Mouse (Mus musculus) midbrain, embryonic 16.5 days (tissue): Measurements from ENCODE around the gene Il17re. TPM values are rescaled to one million over a fixed set of nuclear protein-coding genes. Genes with fewer than 3 reads are reported as not detected.

Experiments used
- ATAC-seq: fragments of 200-750 bp; cut with Nextera tagmentation; 2 replicates; pipeline ENCODE4 v1.8.0; 2017; ENCODE audit warnings: moderate TSS enrichment
- H3K27ac ChIP-seq: fragments of 300-500 bp; sonication (generic); 2 replicates; pipeline ENCODE4 v1.5.1; 2014; ENCODE audit warnings: mild to moderate bottlenecking, low read length, mixed read lengths
- H3K27me3 ChIP-seq: fragments of 300-500 bp; sonication (generic); 2 replicates; pipeline ENCODE4 v1.6.1; 2014; ENCODE audit warnings: low read depth, low read length, mixed read lengths; ENCODE audit not compliant: control insufficient read depth, insufficient read depth
- H3K36me3 ChIP-seq: fragments of 300-500 bp; sonication (generic); 2 replicates; pipeline ENCODE4 v1.6.1; 2014; ENCODE audit warnings: mild to moderate bottlenecking, low read length, moderate library complexity, mixed read lengths; ENCODE audit not compliant: control insufficient read depth, insufficient read depth
- H3K4me1 ChIP-seq: fragments of 300-500 bp; sonication (generic); 2 replicates; pipeline ENCODE4 v1.6.1; 2014; ENCODE audit warnings: mild to moderate bottlenecking, low read length, mixed read lengths; ENCODE audit not compliant: control insufficient read depth, insufficient read depth
- H3K4me2 ChIP-seq: fragments of 300-500 bp; sonication (generic); 2 replicates; pipeline ENCODE4 v1.6.1; 2014; ENCODE audit warnings: mild to moderate bottlenecking, low read length, mixed read lengths
- H3K4me3 ChIP-seq: fragments of 300-500 bp; sonication (generic); 2 replicates; pipeline ENCODE4 v1.5.1; 2014; ENCODE audit warnings: low read depth, mild to moderate bottlenecking, low read length, moderate library complexity, mixed read lengths
- H3K9ac ChIP-seq: fragments of 300-500 bp; sonication (generic); 2 replicates; pipeline ENCODE4 v1.6.1; 2014; ENCODE audit warnings: low read depth, low read length, mixed read lengths
- H3K9me3 ChIP-seq: fragments of 300-500 bp; sonication (generic); replicated peaks from 2 replicates; pipeline ENCODE4 v1.6.1; 2014; ENCODE audit warnings: mild to moderate bottlenecking, low read length, mixed read lengths; ENCODE audit not compliant: control insufficient read depth, poor library complexity, severe bottlenecking
- WGBS: fragments of 180-500 bp; shearing (Covaris S2); extraction: QIAGEN DNeasy Blood & Tissue Kit; methylation state at CpG from one replicate; pipeline ENCODE4 v1.1.7; 2014; 5-methylcytosine and 5-hydroxymethylcytosine counted together
- polyA plus RNA-seq: library from polyadenylated mRNA; unstranded; fragments of >200 nt; fragmentation: Nextera tagmentation; extraction: Ambion mirVana; gene quantifications from 2 replicates; pipeline ENCODE4 v1.2.1, GENCODE M21; 2015

The Il17re gene
- polyA plus RNA-seq, 1 experiment from 2014 or later = 0.16 TPM

DNA sequence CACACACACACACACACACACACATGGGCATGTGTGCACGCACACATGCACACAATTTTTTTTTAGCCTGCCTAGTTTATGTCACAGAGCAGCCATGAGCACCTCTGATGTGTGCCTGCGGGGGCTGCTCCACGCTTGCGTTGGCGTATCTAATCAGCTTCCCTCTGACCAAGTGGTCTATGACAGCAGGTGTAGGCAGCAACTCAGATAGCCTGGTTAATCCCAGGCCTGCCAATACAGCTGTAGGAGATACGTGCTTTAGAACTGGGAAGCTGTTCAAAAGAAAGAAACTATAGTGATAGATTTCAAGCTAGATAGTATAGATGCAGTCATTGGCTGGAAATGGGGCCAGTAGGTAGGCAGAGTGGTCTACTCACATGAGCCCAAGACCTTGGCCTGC, 15.4 kb downstream of the Il17re start:
- Histone ChIP-seq H3K27me3 (peaks cover 16% of the 10 kb centered on the region), H3K4me2 (no peak overlapping the region), H3K27ac (no peak overlapping the region), H3K4me1 (peaks cover 7% of the 10 kb centered on the region; the same call in 1 of the 2 replicates), H3K36me3 (no peaks in the 10 kb centered on the region), H3K4me3 (no peak overlapping the region), H3K9ac (no peak overlapping the region), H3K9me3 (no peaks in the 10 kb centered on the region)
- ATAC-seq = no peak
- WGBS = 80% methylated on average over 6 of the region's 6 CpGs

DNA sequence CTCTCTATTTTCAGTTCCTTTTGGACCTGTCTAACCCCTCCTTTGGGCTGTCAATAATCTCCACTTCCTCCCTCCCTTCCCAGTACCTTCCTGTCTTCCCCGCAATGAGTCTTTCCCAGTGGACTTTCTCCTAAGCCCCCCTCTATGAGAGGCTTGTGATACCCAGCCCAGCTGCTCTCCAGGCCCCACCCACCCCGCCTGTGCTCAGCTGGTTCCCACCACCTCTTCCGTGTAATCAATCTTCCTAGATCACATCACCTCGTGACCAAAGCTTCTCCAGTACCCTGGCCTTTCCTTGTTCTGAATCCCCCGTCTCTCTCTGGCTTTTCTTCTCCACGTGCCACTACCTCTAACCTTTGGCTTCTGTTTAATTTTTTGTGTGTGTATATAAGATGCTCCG, 19.1 kb downstream of the Il17re start:
- 61% methylated on average over 7 of the region's 7 CpGs for WGBS
- Histone ChIP-seq H3K9ac (no peak overlapping the region), H3K27me3 (no peaks in the 10 kb centered on the region; the same call in 1 of the 2 replicates), H3K4me2 (no peak overlapping the region), H3K4me1 (peaks cover 6% of the 10 kb centered on the region; the same call in 1 of the 2 replicates), H3K4me3 (no peak overlapping the region), H3K9me3 (no peaks in the 10 kb centered on the region), H3K36me3 (no peaks in the 10 kb centered on the region), H3K27ac (no peak overlapping the region)
- ATAC-seq = no peak

DNA sequence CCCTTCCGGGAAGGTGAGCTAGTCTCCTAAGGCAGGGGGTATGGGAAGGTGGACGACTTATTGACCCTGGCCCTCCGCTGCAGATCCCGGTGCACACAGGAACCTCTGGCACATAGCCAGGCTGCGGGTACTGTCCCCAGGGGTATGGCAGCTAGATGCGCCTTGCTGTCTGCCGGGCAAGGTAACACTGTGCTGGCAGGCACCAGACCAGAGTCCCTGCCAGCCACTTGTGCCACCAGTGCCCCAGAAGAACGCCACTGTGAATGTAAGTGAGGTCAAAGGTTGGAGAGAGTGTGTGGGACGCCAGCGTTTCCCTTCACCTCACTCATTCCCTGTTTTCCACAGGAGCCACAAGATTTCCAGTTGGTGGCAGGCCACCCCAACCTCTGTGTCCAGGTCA, 20.6 kb downstream of the Il17re start:
- H3K4me1 ChIP-seq = peaks cover 8% of the 10 kb centered on the region; the same call in 1 of the 2 replicates
- ATAC-seq = no peak
- H3K27ac ChIP-seq = no peak overlapping the region
- no peaks in the 10 kb centered on the region for H3K9me3 ChIP-seq
- 84% methylated on average over 10 of the region's 10 CpGs for WGBS
- no peaks in the 10 kb centered on the region for H3K36me3 ChIP-seq
- H3K27me3 ChIP-seq = no peaks in the 10 kb centered on the region; the same call in 1 of the 2 replicates
- no peak overlapping the region for H3K4me2 ChIP-seq
- no peak overlapping the region for H3K9ac ChIP-seq
- H3K4me3 ChIP-seq = no peak overlapping the region

DNA sequence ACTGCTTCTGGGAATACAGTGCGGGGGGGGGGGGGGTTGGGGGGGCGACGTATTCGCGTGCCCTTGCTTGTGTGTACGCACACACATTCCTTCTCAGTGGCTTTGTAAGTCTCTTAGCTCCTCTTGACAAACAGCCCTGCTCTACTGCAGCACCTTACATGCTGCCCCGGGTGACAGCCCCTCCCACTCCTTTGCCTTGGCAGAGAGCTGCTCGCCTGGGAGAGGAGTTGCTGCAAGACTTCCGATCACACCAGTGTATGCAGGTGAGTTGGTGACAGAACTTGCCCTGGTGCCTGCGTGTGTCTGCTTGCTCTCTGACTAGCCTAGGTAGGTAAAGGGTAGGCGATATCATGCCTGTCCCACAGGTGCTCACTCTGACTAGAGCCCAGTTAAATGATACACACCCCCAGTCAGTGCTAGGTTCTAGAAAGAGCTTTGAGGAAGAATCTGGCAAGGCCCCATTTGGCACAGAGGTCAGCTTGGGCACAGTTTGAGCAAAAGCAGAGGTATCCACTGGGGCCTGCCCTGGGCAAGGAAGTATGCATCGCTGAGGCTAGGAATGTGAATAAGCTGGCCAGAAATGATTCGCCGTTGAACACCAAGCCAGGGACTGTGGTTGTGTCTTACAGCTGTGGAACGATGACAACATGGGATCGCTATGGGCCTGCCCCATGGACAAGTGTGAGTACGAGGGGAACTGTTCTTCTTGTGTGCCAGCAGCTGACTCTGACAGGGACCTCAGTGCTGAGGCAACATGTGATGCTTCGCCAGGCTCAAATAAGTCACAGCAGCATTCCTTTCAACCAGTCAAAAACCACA, 22.5 kb downstream of the Il17re start:
- H3K4me3 ChIP-seq = no peak overlapping the region
- 68% methylated on average over 18 of the region's 18 CpGs for WGBS
- no peak overlapping the region for H3K9ac ChIP-seq
- peaks cover 22% of the 10 kb centered on the region for H3K4me1 ChIP-seq
- no peaks in the 10 kb centered on the region; the same call in 1 of the 2 replicates for H3K27me3 ChIP-seq
- no peak for ATAC-seq
- no peaks in the 10 kb centered on the region for H3K36me3 ChIP-seq
- no peak overlapping the region for H3K4me2 ChIP-seq
- no peak overlapping the region for H3K27ac ChIP-seq
- no peaks in the 10 kb centered on the region for H3K9me3 ChIP-seq

DNA sequence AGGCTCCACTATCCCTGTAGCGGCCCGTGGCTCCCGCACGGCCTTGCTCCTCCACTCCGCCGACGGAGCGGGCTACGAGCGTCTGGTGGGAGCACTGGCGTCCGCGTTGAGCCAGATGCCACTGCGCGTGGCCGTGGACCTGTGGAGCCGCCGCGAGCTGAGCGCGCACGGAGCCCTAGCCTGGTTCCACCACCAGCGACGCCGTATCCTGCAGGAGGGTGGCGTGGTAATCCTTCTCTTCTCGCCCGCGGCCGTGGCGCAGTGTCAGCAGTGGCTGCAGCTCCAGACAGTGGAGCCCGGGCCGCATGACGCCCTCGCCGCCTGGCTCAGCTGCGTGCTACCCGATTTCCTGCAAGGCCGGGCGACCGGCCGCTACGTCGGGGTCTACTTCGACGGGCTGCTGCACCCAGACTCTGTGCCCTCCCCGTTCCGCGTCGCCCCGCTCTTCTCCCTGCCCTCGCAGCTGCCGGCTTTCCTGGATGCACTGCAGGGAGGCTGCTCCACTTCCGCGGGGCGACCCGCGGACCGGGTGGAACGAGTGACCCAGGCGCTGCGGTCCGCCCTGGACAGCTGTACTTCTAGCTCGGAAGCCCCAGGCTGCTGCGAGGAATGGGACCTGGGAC, 24.3 kb downstream of the Il17re start:
- under 1% methylated on average over 65 of the region's 65 CpGs for WGBS

DNA sequence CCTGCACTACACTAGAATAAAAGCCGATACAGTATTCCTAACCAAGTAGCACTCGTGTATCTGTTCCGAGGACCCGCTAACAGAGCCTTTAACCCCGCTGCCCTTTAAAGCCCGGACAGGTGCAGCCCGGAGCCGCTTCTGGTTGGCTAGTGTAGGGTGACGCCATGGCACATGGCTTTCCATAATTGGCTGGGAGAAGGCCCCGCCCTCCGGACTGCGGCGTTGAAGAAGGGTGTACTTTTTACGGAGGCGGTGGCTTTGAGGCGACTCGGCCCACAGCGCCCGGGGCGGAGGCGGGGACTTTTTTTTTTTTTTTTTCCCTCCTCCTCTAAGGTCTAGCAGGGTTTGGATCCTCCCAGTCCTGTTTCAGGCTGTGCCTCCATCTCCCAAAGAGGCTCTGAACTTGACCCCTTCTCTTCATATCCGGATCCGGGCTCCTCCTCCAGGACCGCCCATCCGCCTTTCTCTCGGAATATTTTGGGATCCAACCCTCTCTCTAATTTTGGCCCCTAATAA, 24.9 kb downstream of the Il17re start, which contains the start of gene Creld1:
TSS of gene Creld1 (plus strand) at position 198 of the 516 bp plus-strand sequence.
- Histone ChIP-seq H3K9me3 (no peaks in the 10 kb centered on the region), H3K4me3 (peak within 1 kb of the TSS; percentile 68), H3K27me3 (no peaks in the 10 kb centered on the region; the same call in 1 of the 2 replicates), H3K4me1 (peaks cover 22% of the 10 kb centered on the region), H3K36me3 (peaks cover 2% of the 10 kb centered on the region; the same call in 1 of the 2 replicates), H3K4me2 (peak within 1 kb of the TSS; percentile 91), H3K27ac (peak within 1 kb of the TSS; percentile 92), H3K9ac (peak within 1 kb of the TSS; percentile 88)
- under 1% methylated on average over 26 of the region's 26 CpGs for WGBS
- peak; percentile 98 for ATAC-seq

More for the DNA sequence above, 24.3 kb downstream of the Il17re start:
- peak overlapping the region; percentile 91 for H3K4me2 ChIP-seq
- peak overlapping the region; percentile 92 for H3K27ac ChIP-seq
- no peaks in the 10 kb centered on the region; the same call in 1 of the 2 replicates for H3K27me3 ChIP-seq
- H3K36me3 ChIP-seq = 0 out of 2 replicates have a peak, but pooled peaks cover 1% of the 10 kb centered on the region
- peak; percentile 72 for ATAC-seq
- peak overlapping the region; percentile 80 for H3K9ac ChIP-seq
- H3K4me3 ChIP-seq = peak overlapping the region; percentile 68
- H3K9me3 ChIP-seq = no peaks in the 10 kb centered on the region
- peaks cover 22% of the 10 kb centered on the region for H3K4me1 ChIP-seq

DNA sequence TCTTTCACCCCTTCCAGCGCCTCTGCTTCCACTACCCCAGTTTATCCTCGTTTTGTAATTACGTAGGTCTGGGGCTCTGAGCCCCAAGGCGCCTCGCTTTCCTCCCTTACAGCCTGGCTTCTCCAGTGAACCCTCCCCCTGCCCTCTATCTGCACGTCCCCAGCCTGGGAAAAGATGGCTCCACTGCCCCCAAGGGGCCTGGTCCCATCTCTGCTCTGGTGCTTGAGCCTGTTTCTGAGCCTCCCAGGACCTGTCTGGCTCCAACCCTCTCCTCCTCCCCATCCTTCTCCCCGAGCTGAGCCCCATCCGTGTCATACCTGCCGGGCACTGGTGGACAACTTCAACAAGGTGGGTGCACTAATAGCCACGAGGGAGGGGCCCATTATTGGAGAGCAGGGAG, 25.4 kb downstream of the Il17re start:
- Histone ChIP-seq H3K4me2 (peak overlapping the region; percentile 91), H3K4me3 (peak overlapping the region; percentile 68), H3K36me3 (peaks cover 6% of the 10 kb centered on the region), H3K27me3 (no peaks in the 10 kb centered on the region; the same call in 1 of the 2 replicates), H3K9ac (peak overlapping the region; percentile 88), H3K4me1 (peaks cover 22% of the 10 kb centered on the region), H3K9me3 (no peaks in the 10 kb centered on the region), H3K27ac (peak overlapping the region; percentile 92)
- peak; percentile 60 for ATAC-seq
- 6% methylated on average over 10 of the region's 10 CpGs for WGBS

DNA sequence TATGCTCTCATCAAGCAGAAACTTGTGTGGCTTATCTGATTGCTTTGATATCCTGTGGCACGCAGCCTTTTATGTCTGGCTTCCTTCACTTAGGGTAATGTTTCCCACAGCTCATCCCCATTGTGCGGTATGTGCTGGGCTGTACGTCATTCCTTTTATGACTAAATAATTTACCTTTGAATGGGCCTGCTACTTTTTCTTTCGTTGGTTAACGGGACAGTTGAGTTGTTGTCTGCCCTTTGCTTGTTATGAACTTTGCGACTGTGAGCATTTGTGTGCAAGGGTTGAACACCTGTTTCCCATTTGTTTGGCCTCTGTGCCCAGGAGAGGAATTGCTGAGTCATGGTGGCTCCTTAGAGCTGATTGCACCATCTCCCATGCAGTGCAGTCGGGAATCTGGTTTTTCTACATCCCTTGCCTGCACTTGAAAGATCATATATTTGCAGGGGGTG, 28.9 kb downstream of the Il17re start:
- Histone ChIP-seq H3K4me1 (peaks cover 16% of the 10 kb centered on the region), H3K9ac (no peak overlapping the region), H3K27ac (no peak overlapping the region), H3K4me3 (no peak overlapping the region), H3K36me3 (peaks cover 29% of the 10 kb centered on the region), H3K27me3 (no peaks in the 10 kb centered on the region), H3K9me3 (no peaks in the 10 kb centered on the region), H3K4me2 (no peak overlapping the region)
- WGBS = 65% methylated on average over 7 of the region's 7 CpGs
- no peak for ATAC-seq
